Mouse (Mus musculus) heart, adult 8-10 months (tissue): ENCODE data around the gene Nr1h3. TPM values are rescaled to one million over a fixed set of nuclear protein-coding genes. Genes with fewer than 3 reads are reported as not detected.

ENCODE experiments used
- DNase-seq: peaks from one replicate; pipeline ENCODE4 v3.0.0; 2022; ENCODE audit warnings: low spot score
- total RNA-seq, 4 experiments: library from RNA; stranded (reverse); gene quantifications; 2 replicates each; pipeline ENCODE4 v1.2.4; 2022

Nr1h3 gene
- total RNA-seq, 4 experiments from 2014 or later, result 15.6 to 31.0 (median 22.5) TPM

DNA sequence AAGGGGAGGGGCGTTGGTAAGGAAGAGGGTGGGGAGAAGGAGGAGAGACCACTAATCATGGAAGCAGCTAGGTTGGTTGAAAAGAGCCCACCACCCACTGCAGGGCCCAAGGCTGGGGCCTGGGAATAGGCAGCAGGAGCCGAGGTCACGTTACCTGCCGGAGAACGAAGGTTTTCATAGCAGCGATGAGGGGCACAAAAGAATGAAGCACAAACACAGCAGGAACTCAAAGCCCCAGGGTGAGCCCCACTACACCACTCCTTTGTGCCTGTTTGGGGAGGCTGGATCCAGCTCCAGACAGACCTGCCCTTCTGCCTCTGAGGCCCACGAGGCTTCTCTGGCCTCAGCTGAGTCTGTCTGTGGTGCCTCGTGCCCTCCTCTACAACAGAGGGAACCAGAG lies 62.9 kb downstream of the Nr1h3 start:
- no peak for DNase-seq

DNA sequence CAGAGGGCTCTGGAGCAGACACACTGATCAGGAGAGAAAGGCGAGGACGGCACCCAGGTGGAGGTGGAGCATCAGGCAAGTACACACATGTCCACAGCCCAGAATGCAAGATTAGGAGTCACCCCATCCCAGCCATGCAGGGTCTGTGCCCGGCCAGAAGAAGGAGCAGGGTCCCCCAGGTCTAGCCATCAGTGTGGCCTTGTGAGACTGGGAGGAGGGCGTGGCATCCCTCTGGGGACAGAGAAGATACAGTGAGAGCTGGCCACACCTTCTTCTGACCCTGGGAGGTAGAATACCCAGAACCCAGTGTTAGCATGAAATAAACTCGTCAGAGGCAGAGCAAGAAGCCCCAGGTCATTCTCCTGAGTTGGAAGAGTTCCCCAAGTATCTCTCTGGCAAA lies 63.3 kb downstream of the Nr1h3 start:
- DNase-seq, result no peak

DNA sequence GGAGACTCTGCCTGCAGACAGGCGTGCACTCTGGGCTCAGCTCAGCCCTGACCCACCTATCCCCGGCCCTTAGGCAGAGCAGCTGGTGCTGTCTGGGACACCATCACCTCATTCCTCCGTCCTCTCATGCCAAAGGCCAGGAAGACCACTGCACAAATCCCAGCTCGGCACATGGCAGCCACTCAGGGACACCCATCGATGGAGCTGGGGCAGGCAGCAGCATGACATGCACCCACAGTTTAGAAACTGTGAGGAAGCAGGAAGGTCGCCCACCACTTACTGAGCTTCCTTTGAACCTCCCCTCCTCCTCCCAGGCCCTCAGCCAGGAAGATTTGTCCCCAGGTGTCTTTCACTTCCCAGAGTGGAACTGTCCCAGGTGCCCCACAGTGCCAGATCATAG lies 65.2 kb downstream of the Nr1h3 start:
- no peak for DNase-seq

DNA sequence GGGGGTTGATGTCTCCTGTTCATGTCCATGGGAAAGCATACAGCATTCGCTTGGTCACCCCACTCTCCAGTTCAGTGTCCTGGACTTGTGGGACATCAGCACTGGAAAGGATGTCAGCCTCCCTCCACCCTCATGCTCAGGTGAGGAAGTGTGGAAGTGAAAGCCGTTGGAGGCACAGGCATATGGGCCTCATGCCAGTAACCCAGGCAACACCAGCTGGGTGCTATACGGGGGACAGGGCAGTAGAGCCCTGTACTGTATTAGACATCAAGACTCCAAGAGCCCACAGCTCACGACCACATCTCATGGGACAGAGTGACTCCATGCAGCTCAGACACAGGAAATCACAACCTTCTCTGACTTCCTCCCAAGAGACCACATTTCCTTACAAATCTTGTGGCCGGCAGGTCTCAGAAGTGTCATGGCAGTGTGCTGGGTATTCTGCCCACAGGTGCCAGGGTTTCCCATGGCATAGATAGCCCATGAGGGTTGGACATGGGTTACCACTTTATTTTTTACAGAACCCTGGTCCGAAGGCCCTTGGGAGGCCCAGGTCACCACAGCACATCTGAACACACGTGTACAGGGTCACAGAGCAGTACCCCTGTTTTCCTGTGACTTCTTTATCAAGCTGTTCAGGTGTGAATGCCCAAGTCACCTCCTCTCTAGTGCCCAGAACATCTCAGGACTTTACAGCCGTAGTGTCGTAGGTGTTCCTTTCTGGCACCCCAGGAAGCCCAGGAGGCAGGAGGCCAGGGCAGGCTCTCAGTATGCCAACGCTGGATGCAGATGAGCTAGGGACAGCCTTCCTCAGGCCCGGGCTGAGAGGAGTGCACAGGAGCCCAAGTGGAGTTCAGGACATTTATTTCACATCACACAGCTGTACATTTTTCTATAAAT lies 65.9 kb downstream of the Nr1h3 start:
- no peak for DNase-seq

Other genes with a start within 250 kb of the Nr1h3 start
- 10 to 100 TPM; 15.4 to 19.4 (median 16.4) TPM for gene Rapsn, start 167.2 kb downstream of the Nr1h3 start, total RNA-seq
- gene Psmc3, start 148.8 kb downstream of the Nr1h3 start, total RNA-seq, result 100 to 1,000 TPM; 192 to 274 (median 220) TPM
- 10 to 100 TPM; 19.0 to 26.0 (median 23.6) TPM for gene Slc39a13, start 132.4 kb downstream of the Nr1h3 start, total RNA-seq
- gene Spi1, start 120.4 kb downstream of the Nr1h3 start, total RNA-seq, result 1 to 10 TPM; 2.8 to 6.1 (median 3.2) TPM
- gene Mybpc3, start 84.7 kb downstream of the Nr1h3 start, total RNA-seq, result 1,000 to 10,000 TPM; 1,514 to 2,177 (median 1,722) TPM
- 1 to 10 TPM; 4.9 to 6.9 (median 6.1) TPM for gene Madd, start 19.0 kb downstream of the Nr1h3 start, total RNA-seq
- 10 to 100 TPM; 14.3 to 17.5 (median 16.7) TPM for gene Acp2, start 51 bp upstream of the Nr1h3 start, total RNA-seq
- 1 to 10 TPM; 1.7 to 4.2 (median 3.3) TPM for gene Ddb2, start 34.1 kb upstream of the Nr1h3 start, total RNA-seq
- 100 to 1,000 TPM; 168 to 198 (median 178) TPM for gene Pacsin3, start 53.1 kb upstream of the Nr1h3 start, total RNA-seq
- 10 to 100 TPM; 53.7 to 61.8 (median 55.7) TPM for gene Arfgap2, start 62.1 kb upstream of the Nr1h3 start, total RNA-seq
- gene 1110051M20Rik, start 241.9 kb upstream of the Nr1h3 start, total RNA-seq, result 10 to 100 TPM in 3 of 4 experiments, 1 to 10 TPM in 1; 9.1 to 14.9 (median 13.8) TPM